Mouse (Mus musculus) heart, embryonic 13.5 days (tissue): ENCODE data around the gene Opa1. TPM values are rescaled to one million over a fixed set of nuclear protein-coding genes. Genes with fewer than 3 reads are reported as not detected.

Source experiments
- ATAC-seq: fragments of 200-750 bp; cut with Nextera tagmentation; 2 replicates; pipeline ENCODE4 v1.8.0; 2017; ENCODE audit warnings: moderate TSS enrichment; ENCODE audit not compliant: insufficient number of reproducible peaks, low FRiP score, low TSS enrichment; ENCODE audit errors: extremely low read depth
- H3K27ac ChIP-seq: fragments of 300-500 bp; sonication (generic); replicated peaks from 2 replicates; pipeline ENCODE4 v1.5.1; 2015; ENCODE audit warnings: moderate library complexity, mild to moderate bottlenecking, inconsistent platforms
- H3K27me3 ChIP-seq: fragments of 300-500 bp; sonication (generic); replicated peaks from 2 replicates; pipeline ENCODE4 v1.6.1; 2015; ENCODE audit warnings: mild to moderate bottlenecking, inconsistent platforms
- H3K36me3 ChIP-seq: fragments of 300-500 bp; sonication (generic); 2 replicates; pipeline ENCODE4 v1.6.1; 2015; ENCODE audit warnings: mild to moderate bottlenecking, inconsistent platforms
- H3K4me1 ChIP-seq: fragments of 300-500 bp; sonication (generic); 2 replicates; pipeline ENCODE4 v1.6.1; 2015; ENCODE audit warnings: inconsistent platforms
- H3K4me2 ChIP-seq: fragments of 300-500 bp; sonication (generic); 2 replicates; pipeline ENCODE4 v1.6.1; 2015; ENCODE audit warnings: inconsistent platforms, mild to moderate bottlenecking, moderate library complexity
- H3K4me3 ChIP-seq: fragments of 300-500 bp; sonication (generic); 2 replicates; pipeline ENCODE4 v1.5.1; 2015; ENCODE audit warnings: moderate library complexity, mild to moderate bottlenecking, inconsistent platforms
- H3K9ac ChIP-seq: fragments of 300-500 bp; sonication (generic); 2 replicates; pipeline ENCODE4 v1.6.1; 2015; ENCODE audit warnings: inconsistent platforms, mild to moderate bottlenecking, moderate library complexity
- H3K9me3 ChIP-seq: fragments of 300-500 bp; sonication (generic); 2 replicates; pipeline ENCODE4 v1.6.1; 2016; ENCODE audit warnings: inconsistent platforms
- WGBS: fragments of 180-500 bp; shearing (Covaris S2); methylation state at CpG from one replicate; pipeline ENCODE4 v1.1.7; 2015; ENCODE audit warnings: mixed read lengths; 5-methylcytosine and 5-hydroxymethylcytosine counted together
- polyA plus RNA-seq: library from polyadenylated mRNA; unstranded; fragments of >200 nt; fragmentation: Nextera tagmentation; extraction: Ambion mirVana; gene quantifications from 2 replicates; pipeline ENCODE4 v1.2.1, GENCODE M21; 2015

Opa1 gene
- polyA plus RNA-seq, 1 experiment from 2014 or later: 34.9 TPM

DNA sequence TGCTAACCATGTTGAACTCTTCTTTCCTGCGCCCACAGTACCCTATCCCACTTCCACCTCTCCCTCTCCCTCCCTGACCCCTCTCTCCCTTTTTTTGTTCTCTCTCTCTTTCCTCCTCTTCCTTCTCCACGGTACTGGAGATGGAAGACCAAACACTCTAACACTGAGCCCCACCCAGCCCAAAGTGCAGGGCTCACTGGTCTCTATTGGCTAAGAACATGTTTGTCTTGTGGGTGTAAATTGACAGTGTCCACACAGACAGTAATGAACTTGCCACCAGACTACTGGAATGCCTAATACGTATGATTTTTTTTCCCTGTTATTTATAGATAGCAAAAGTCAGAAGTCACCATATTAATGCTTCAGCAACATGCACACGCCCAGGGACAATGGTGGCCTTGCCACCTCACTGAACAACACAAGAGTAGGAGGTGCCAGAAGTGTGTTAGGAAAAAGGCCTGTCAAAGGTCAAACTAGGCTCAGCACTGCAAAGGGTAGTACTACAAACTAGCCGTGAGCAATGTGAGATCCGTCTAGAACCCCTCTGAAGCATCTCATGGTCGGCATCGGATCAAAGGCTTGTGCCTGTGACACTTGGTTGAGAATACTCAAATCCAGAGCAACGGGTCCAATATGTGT is 77.2 kb downstream of the Opa1 start:
- Histone ChIP-seq H3K9ac (no peak overlapping the region), H3K27me3 (peaks cover under 1% of the 10 kb centered on the region; the same call in 1 of the 2 replicates), H3K4me2 (no peak overlapping the region), H3K4me1 (peaks cover 7% of the 10 kb centered on the region), H3K36me3 (peaks cover 14% of the 10 kb centered on the region), H3K9me3 (no peaks in the 10 kb centered on the region), H3K4me3 (no peak overlapping the region), H3K27ac (no peak overlapping the region)
- 78% methylated on average over 9 of the region's 9 CpGs for WGBS
- ATAC-seq: no peak

DNA sequence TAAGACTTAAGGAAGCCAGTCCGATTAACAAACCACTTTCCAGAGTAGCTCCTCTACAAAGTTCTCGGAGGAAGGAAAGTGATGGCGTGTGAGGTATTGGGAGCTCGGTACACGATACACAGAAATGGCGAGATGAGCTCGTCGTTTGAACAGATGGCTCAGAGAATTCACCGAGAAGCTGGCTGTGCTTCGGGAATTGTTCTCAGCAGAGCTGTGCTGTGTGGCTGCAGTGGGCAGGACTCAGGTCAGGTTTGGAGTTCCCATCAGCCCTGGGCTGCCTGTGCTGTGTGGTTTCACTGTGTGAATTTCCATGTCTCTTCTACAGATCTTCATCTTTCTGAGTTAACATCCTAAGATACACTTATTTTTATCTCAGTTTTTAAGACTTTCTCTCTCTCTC is 77.8 kb downstream of the Opa1 start:
- no peak overlapping the region for H3K4me3 ChIP-seq
- WGBS: 68% methylated on average over 10 of the region's 10 CpGs
- H3K9ac ChIP-seq: no peak overlapping the region
- no peak overlapping the region for H3K27ac ChIP-seq
- peaks cover 9% of the 10 kb centered on the region for H3K36me3 ChIP-seq
- no peak overlapping the region for H3K4me2 ChIP-seq
- H3K9me3 ChIP-seq: no peaks in the 10 kb centered on the region
- ATAC-seq: no peak
- peaks cover 3% of the 10 kb centered on the region; the same call in 1 of the 2 replicates for H3K27me3 ChIP-seq
- H3K4me1 ChIP-seq: peaks cover 7% of the 10 kb centered on the region

DNA sequence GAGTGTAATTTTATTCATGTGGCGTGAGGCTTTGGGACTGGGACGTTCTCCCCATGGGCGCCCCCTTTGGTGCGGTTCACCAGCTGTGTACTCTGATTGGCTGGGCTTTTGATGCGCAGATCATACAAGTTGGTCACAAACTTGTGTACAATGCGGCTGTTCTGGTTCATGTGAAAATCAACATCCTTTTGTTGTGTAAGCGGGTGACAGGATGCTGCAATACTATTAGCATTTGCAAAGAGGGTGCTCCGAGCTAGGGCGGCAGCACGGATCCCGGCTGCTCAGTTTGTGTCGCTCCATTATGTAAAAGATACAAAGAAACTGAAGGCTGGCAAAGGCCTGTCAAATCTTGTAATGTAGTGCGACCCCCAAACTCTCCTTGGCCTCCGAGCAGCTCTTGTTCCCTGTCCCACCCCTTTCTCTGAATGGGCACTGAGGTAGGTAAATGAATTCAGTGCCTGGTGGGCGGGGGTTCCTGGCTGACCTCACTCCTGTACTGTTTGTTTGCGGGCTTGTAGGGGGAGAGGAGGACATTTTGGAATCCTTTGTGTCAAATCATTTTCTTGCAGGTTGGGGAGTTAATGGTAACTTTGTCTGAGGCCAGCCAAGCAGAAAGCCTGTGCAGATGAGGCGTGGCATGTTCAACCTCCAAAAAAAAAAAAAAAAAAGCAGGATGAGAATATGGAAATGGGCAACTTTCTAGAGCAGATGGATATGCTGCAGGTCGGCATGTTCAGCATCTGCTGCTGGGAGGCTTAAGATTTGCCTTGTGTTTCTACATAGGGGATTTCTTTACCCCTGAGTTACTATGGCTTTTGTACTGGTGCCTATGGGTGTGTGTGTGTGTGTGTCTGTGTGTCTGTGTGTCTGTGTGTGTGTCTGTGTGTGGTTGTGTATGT is 78.8 kb downstream of the Opa1 start:
- WGBS: 20% methylated on average over 18 of the region's 18 CpGs
- Histone ChIP-seq H3K27me3 (peaks cover 3% of the 10 kb centered on the region; the same call in 1 of the 2 replicates), H3K27ac (no peak overlapping the region), H3K4me1 (peaks cover 7% of the 10 kb centered on the region), H3K36me3 (peaks cover 4% of the 10 kb centered on the region; the same call in 1 of the 2 replicates), H3K9ac (peak overlapping the region; percentile 62), H3K4me3 (peak overlapping the region; percentile 38), H3K9me3 (no peaks in the 10 kb centered on the region), H3K4me2 (peak overlapping the region; percentile 69)
- no peak for ATAC-seq

DNA sequence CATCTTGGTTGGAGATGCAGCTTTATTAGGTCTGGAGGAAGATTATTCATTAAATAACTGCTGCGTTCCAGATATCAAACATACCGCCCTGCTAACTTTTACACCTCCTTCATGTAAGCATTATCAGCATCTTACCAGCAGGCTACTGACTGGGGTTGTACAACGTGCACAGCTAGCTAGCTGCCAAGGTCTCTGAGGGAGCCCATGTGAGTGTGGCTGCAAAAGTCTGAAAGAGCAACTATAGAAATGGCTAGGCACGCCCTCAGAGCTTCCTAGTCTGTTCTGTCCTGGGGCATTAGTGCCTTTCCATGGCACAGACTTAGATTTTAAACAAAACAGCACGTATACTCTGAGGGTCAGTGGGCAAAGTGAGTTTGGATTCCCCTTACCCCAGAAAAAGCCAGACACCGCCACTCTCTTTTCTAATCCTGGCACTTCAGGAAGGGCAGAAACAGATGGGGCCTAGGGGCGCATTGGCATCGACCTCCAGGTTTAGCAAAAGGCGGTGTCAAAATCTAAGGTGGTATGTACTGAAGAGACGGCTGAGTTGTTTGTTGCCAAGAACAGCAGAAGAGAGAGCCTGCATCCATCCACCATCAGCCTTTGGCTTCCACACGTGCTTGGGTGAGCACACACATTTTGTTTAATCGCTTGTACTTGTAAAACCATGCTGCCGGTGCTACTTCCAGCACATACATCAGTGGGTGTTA is 80.1 kb downstream of the Opa1 start:
- no peak for ATAC-seq
- 79% methylated on average over 13 of the region's 13 CpGs for WGBS

DNA sequence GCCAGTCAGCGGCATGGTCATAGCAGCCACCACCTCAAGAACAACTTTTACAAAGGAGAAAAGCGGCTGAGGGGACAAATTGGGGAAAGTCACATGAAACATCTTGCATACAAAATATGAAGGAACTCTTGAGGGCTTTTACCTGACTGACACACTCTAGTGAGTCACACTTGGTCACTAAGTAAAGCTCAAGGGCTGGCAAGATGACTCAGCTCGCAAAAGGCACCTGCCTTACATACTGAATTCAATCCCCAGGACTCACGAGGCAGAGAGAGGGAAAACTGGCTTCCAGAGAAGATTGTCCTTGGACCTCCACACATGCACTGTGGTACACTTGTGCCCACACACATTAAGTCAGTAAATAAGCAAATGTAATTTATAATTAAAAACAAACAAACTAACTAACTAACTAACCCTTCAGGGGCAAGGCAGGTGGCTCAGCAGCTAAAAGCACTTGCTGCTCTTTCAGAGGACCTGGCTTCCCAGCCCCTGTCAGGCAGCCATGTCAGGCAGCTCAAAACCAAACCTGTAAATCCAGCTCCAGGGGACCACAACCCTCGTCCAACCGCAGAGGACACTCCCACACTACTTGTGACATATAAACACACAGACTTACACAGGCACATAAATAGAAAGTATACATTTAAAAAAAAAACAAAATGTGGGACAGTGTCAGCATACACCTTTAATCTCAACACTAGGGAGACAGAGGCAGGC is 84.1 kb downstream of the Opa1 start:
- ATAC-seq: no peak
- Histone ChIP-seq H3K4me3 (no peak overlapping the region), H3K4me1 (peaks cover 9% of the 10 kb centered on the region), H3K9ac (no peak overlapping the region), H3K36me3 (no peaks in the 10 kb centered on the region), H3K27ac (no peak overlapping the region), H3K4me2 (no peak overlapping the region), H3K9me3 (no peaks in the 10 kb centered on the region), H3K27me3 (peaks cover 6% of the 10 kb centered on the region; the same call in 1 of the 2 replicates)
- whole genome bisulfite sequencing: 82% methylated on average over 6 of the region's 6 CpGs

More for the DNA sequence above, 80.1 kb downstream of the Opa1 start:
- H3K4me3 ChIP-seq: no peak overlapping the region
- no peaks in the 10 kb centered on the region for H3K9me3 ChIP-seq
- H3K27me3 ChIP-seq: peaks cover 3% of the 10 kb centered on the region; the same call in 1 of the 2 replicates
- no peak overlapping the region for H3K9ac ChIP-seq
- H3K27ac ChIP-seq: no peak overlapping the region
- peaks cover 11% of the 10 kb centered on the region for H3K4me1 ChIP-seq
- no peaks in the 10 kb centered on the region for H3K36me3 ChIP-seq
- H3K4me2 ChIP-seq: no peak overlapping the region

DNA sequence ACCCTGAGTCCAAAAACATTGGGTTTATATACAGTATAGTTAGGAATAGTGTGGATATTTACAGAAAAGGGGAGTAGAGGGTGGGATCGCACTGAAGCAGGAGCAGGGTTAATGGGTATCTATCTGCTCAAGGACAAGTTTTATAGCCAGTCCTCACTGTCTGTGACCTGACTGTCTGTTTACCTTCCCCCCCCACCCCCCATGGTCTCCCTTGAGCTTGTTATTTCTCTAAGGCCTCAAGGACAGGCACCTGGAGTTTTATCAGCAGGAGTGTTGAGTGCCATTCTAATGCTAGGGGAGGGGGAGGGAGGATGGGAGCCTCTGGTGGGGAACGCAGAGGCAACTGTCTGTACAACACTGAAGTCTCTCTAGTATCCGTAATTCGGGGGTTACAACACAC is 85.3 kb downstream of the Opa1 start:
- H3K4me3 ChIP-seq: no peak overlapping the region
- H3K9ac ChIP-seq: no peak overlapping the region
- no peak for ATAC-seq
- peaks cover 6% of the 10 kb centered on the region; the same call in 1 of the 2 replicates for H3K27me3 ChIP-seq
- WGBS: 27% methylated on average over 4 of the region's 4 CpGs
- H3K4me1 ChIP-seq: peaks cover 9% of the 10 kb centered on the region
- no peaks in the 10 kb centered on the region for H3K9me3 ChIP-seq
- H3K36me3 ChIP-seq: no peaks in the 10 kb centered on the region
- no peak overlapping the region for H3K27ac ChIP-seq
- H3K4me2 ChIP-seq: no peak overlapping the region

DNA sequence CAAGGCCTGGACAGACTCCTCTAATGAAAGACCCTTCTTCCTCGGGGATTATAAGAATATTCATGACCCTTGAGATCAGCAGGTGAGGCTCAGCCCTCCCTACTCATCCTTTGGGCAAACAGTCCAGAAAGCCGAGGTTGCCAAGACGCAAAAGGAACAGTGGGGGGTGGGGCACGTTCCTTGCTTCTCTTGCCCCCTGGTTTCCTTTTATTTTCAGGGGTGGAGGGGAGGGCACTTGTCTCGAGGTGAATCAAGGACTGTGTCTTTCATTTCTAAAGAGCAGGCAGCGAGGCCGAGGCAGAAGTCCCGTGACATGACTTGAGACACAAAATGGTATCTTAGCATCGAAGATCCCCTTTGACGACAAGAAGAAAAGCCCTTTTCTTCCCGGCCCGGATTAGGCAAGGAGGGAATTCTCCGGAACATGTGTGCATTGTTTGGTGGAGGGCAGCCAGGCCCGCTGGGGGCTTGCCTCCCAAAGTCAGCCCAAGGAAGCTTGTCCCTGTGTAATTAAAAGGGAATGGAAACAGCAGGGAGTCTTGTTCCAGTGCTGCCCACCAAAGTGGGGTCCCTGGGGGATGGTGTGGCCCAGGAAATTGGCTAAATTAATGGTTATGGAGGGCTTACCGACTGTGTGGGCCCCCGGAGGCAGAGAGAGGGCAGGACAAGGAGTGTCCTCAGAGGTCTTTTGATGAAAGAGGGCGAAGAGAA is 88.0 kb downstream of the Opa1 start:
- 42% methylated on average over 17 of the region's 17 CpGs for WGBS
- H3K4me3 ChIP-seq: no peak overlapping the region
- H3K9ac ChIP-seq: no peak overlapping the region
- ATAC-seq: no peak
- no peak overlapping the region for H3K4me2 ChIP-seq
- no peaks in the 10 kb centered on the region for H3K36me3 ChIP-seq
- H3K4me1 ChIP-seq: peaks cover 9% of the 10 kb centered on the region
- no peak overlapping the region for H3K27ac ChIP-seq
- peaks cover 3% of the 10 kb centered on the region; the same call in 1 of the 2 replicates for H3K27me3 ChIP-seq
- H3K9me3 ChIP-seq: no peaks in the 10 kb centered on the region

DNA sequence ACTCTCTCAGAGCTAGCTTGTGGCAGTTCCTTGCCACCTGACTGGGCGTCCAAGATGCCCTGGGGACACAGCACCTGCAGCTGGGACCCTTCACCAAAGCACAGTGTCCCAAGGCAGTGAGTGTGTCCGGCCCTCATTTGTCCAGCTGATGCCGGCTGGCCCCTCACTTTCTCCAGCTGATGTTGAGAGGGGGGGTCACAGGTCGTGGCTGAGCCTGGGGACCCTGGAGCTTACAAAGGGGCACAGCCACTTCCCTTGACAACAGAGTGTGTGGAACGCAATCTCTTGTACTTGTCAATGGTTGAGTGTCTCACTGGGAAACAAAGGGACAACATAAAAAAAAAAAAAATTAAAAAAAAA is 88.5 kb downstream of the Opa1 start:
- Histone ChIP-seq H3K9ac (no peak overlapping the region), H3K27me3 (peaks cover 3% of the 10 kb centered on the region; the same call in 1 of the 2 replicates), H3K4me1 (peaks cover 9% of the 10 kb centered on the region), H3K4me2 (no peak overlapping the region), H3K36me3 (no peaks in the 10 kb centered on the region), H3K27ac (no peak overlapping the region), H3K9me3 (no peaks in the 10 kb centered on the region), H3K4me3 (no peak overlapping the region)
- no peak for ATAC-seq
- WGBS: 49% methylated on average over 5 of the region's 5 CpGs

DNA sequence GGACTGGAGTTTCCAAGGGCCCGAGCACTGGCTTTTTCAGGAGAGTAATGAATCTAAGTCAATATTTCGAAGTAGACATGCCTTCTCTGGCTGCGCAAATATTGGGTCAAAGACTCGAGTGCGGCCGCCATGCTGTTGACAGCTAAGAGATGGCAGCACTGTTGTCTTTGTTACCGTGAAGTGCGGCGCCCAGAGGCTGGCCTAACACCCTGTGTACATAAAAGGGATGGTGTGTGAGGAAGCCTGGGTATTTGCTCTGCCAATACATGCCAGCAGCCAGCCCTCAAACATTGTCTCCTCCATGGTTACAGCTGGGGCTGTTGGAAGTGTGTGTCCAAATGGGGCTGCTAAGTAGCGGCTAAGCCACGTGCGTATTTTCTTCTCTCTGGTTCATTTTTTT is 89.3 kb downstream of the Opa1 start:
- no peak for ATAC-seq
- 83% methylated on average over 12 of the region's 12 CpGs for WGBS

DNA sequence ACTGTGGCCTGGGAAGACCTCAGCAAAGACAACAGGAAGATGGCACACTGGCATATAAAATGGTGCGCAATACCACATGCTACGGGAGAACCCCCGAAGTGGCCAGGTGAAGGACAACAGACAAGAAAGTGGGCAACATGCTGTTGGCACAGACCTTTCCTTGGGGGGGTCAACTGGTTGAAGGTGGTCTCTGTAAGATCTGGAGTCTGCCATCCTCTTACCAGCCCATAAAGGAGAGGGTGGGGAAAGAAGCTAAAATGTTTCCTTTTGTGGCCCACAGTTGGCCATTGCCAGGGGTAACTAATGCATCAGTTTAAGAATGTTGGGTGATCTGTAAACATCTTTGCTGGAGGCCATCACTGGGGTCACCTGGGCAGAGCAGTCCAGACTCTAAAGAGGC is 91.7 kb downstream of the Opa1 start:
- Histone ChIP-seq H3K4me2 (no peak overlapping the region), H3K27me3 (peaks cover 3% of the 10 kb centered on the region; the same call in 1 of the 2 replicates), H3K4me3 (no peak overlapping the region), H3K9me3 (no peaks in the 10 kb centered on the region), H3K36me3 (no peaks in the 10 kb centered on the region), H3K9ac (no peak overlapping the region), H3K4me1 (no peaks in the 10 kb centered on the region), H3K27ac (no peak overlapping the region)
- WGBS: 96% methylated on average over 3 of the region's 3 CpGs
- no peak for ATAC-seq

More for the DNA sequence above, 89.3 kb downstream of the Opa1 start:
- H3K27ac ChIP-seq: no peak overlapping the region
- H3K4me1 ChIP-seq: peaks cover 9% of the 10 kb centered on the region
- H3K9me3 ChIP-seq: no peaks in the 10 kb centered on the region
- H3K36me3 ChIP-seq: no peaks in the 10 kb centered on the region
- H3K4me2 ChIP-seq: no peak overlapping the region
- no peak overlapping the region for H3K9ac ChIP-seq
- peaks cover 3% of the 10 kb centered on the region; the same call in 1 of the 2 replicates for H3K27me3 ChIP-seq
- no peak overlapping the region for H3K4me3 ChIP-seq
